Mouse (Mus musculus) heart, adult 2 months (tissue): ENCODE results near the gene Cyp4f37.

Experiments used
- CTCF ChIP-seq: fragments of 200-600 bp; IDR thresholded peaks from 2 replicates; pipeline ENCODE4 v1.8.1; 2022; ENCODE audit warnings: antibody characterized with exemption, mild to moderate bottlenecking, moderate library complexity
- EP300 ChIP-seq: fragments of 200-500 bp; IDR thresholded peaks from 2 replicates; pipeline ENCODE4 v1.6.1; 2011; ENCODE audit warnings: low read depth, low read length, control low read depth; ENCODE audit not compliant: insufficient read depth
- POLR2A ChIP-seq: fragments of 200-500 bp; IDR thresholded peaks from 2 replicates; pipeline ENCODE4 v1.6.1; 2011; ENCODE audit warnings: mild to moderate bottlenecking, low read depth, low read length, control low read depth; ENCODE audit not compliant: insufficient read depth

- no peak for TF ChIP-seq EP300
- no peak for TF ChIP-seq CTCF
- no peak for TF ChIP-seq POLR2A
Measured at GRCm38 (mm10) chr17:32636341-32636740, 15.2 kb downstream of the Cyp4f37 start.
